Mouse (Mus musculus) limb, embryonic 14.5 days (tissue): ENCODE results near the gene Dnajb6. TPM values are rescaled to one million over a fixed set of nuclear protein-coding genes. Genes with fewer than 3 reads are reported as not detected.

ENCODE experiments used
- ATAC-seq: fragments of 200-750 bp; cut with Nextera tagmentation; 2 replicates; pipeline ENCODE4 v1.8.0; 2017; ENCODE audit warnings: low read depth, moderate number of reproducible peaks, moderate TSS enrichment; ENCODE audit not compliant: low FRiP score
- DNase-seq: peaks from one replicate; pipeline ENCODE4 v3.0.0-alpha.2; 2015; ENCODE audit warnings: low spot score
- H3K27ac ChIP-seq: fragments of 300-500 bp; sonication (generic); replicated peaks from 2 replicates; pipeline ENCODE4 v1.5.1; 2014; ENCODE audit warnings: low read depth, mild to moderate bottlenecking, low read length, moderate library complexity, mixed read lengths
- H3K27me3 ChIP-seq: fragments of 300-500 bp; sonication (generic); 2 replicates; pipeline ENCODE4 v1.6.1; 2014; ENCODE audit warnings: low read length, mixed read lengths; ENCODE audit not compliant: control insufficient read depth, insufficient read depth
- H3K36me3 ChIP-seq: fragments of 300-500 bp; sonication (generic); 2 replicates; pipeline ENCODE4 v1.6.1; 2014; ENCODE audit warnings: mild to moderate bottlenecking, low read length, moderate library complexity, mixed read lengths; ENCODE audit not compliant: control insufficient read depth, insufficient read depth
- H3K4me1 ChIP-seq: fragments of 300-500 bp; sonication (generic); 2 replicates; pipeline ENCODE4 v1.6.1; 2014; ENCODE audit warnings: antibody characterized with exemption, low read length, mixed read lengths; ENCODE audit not compliant: control insufficient read depth, insufficient read depth
- H3K4me2 ChIP-seq: fragments of 300-500 bp; sonication (generic); replicated peaks from 2 replicates; pipeline ENCODE4 v1.6.1; 2014; ENCODE audit warnings: low read depth, mild to moderate bottlenecking, low read length, moderate library complexity; ENCODE audit not compliant: severe bottlenecking
- H3K4me3 ChIP-seq: fragments of 300-500 bp; sonication (generic); replicated peaks from 2 replicates; pipeline ENCODE4 v1.5.1; 2014; ENCODE audit warnings: low read length
- H3K9ac ChIP-seq: fragments of 300-500 bp; sonication (generic); 2 replicates; pipeline ENCODE4 v1.6.1; 2014; ENCODE audit warnings: mild to moderate bottlenecking, low read depth, low read length, moderate library complexity; ENCODE audit not compliant: severe bottlenecking
- H3K9me3 ChIP-seq: fragments of 300-500 bp; sonication (generic); 2 replicates; pipeline ENCODE4 v1.6.1; 2016; ENCODE audit warnings: low read length; ENCODE audit not compliant: control insufficient read depth
- POLR2A ChIP-seq: fragments of 200-500 bp; IDR thresholded peaks from 2 replicates; pipeline ENCODE4 v1.8.0; 2012; ENCODE audit warnings: inconsistent platforms, mild to moderate bottlenecking, moderate library complexity, borderline replicate concordance; ENCODE audit not compliant: insufficient read depth, insufficient read length; ENCODE audit errors: extremely low read depth
- WGBS: fragments of 180-500 bp; shearing (Covaris S2); extraction: QIAGEN DNeasy Blood & Tissue Kit; methylation state at CpG from one replicate; pipeline ENCODE4 v1.1.7; 2014; 5-methylcytosine and 5-hydroxymethylcytosine counted together
- polyA plus RNA-seq, 2 experiments: library from polyadenylated mRNA; depleted of rRNA in 1 of 2; stranded (reverse) in 1 of 2; unstranded in 1 of 2; fragments of >200 nt; fragmentation: Nextera tagmentation in 1 of 2; extraction: Ambion mirVana in 1 of 2; gene quantifications; 2 replicates each; pipeline versions ENCODE4 v1.2.1 to v1.2.3; 2012 to 2014

Dnajb6 gene
- polyA plus RNA-seq, 2 experiments, result 96.9 to 123 TPM

- H3K4me2 ChIP-seq, result no peak overlapping the region
- H3K4me3 ChIP-seq, result no peak overlapping the region
- no peak for TF ChIP-seq POLR2A
- DNase-seq, result peak; percentile 14
- no peaks in the 10 kb centered on the region for H3K27me3 ChIP-seq
- H3K36me3 ChIP-seq, result no peaks in the 10 kb centered on the region
- H3K9ac ChIP-seq, result no peak overlapping the region
- H3K27ac ChIP-seq, result no peak overlapping the region
- 56% methylated on average over 3 of the region's 3 CpGs for WGBS
- H3K9me3 ChIP-seq, result no peaks in the 10 kb centered on the region
- H3K4me1 ChIP-seq, result no peaks in the 10 kb centered on the region
- no peak for ATAC-seq
Observed at GRCm38 (mm10) chr5:29842444-29843166, 107.1 kb downstream of the Dnajb6 start.

GRCm38 (mm10) chr5:29845038-29845437 is 109.5 kb downstream of the Dnajb6 start:
- H3K9ac ChIP-seq, result no peak overlapping the region
- H3K9me3 ChIP-seq, result no peaks in the 10 kb centered on the region
- no peaks in the 10 kb centered on the region for H3K4me1 ChIP-seq
- 67% methylated on average over 3 of the region's 3 CpGs for WGBS
- no peak overlapping the region for H3K27ac ChIP-seq
- H3K36me3 ChIP-seq, result no peaks in the 10 kb centered on the region
- ATAC-seq, result no peak
- no peak overlapping the region for H3K4me2 ChIP-seq
- H3K4me3 ChIP-seq, result no peak overlapping the region
- DNase-seq, result no peak
- H3K27me3 ChIP-seq, result no peaks in the 10 kb centered on the region
- TF ChIP-seq POLR2A, result no peak

GRCm38 (mm10) chr5:29847494-29847893 is 112.0 kb downstream of the Dnajb6 start:
- Histone ChIP-seq H3K27ac (no peak overlapping the region), H3K36me3 (no peaks in the 10 kb centered on the region), H3K4me3 (no peak overlapping the region), H3K9me3 (no peaks in the 10 kb centered on the region), H3K27me3 (no peaks in the 10 kb centered on the region), H3K4me1 (no peaks in the 10 kb centered on the region), H3K4me2 (no peak overlapping the region), H3K9ac (no peak overlapping the region)
- ATAC-seq (no peak), DNase-seq (no peak)
- no peak for TF ChIP-seq POLR2A
- WGBS, result 85% methylated on average over 5 of the region's 5 CpGs

GRCm38 (mm10) chr5:29848091-29848490 is 112.6 kb downstream of the Dnajb6 start:
- no peak for ATAC-seq
- TF ChIP-seq POLR2A, result no peak
- H3K27ac ChIP-seq, result no peak overlapping the region
- H3K9ac ChIP-seq, result no peak overlapping the region
- H3K4me3 ChIP-seq, result no peak overlapping the region
- no peaks in the 10 kb centered on the region for H3K36me3 ChIP-seq
- no peaks in the 10 kb centered on the region for H3K4me1 ChIP-seq
- H3K4me2 ChIP-seq, result no peak overlapping the region
- no peaks in the 10 kb centered on the region for H3K27me3 ChIP-seq
- 76% methylated on average over 2 of the region's 2 CpGs for WGBS
- H3K9me3 ChIP-seq, result no peaks in the 10 kb centered on the region
- DNase-seq, result no peak

- no peak overlapping the region for H3K4me3 ChIP-seq
- no peak for TF ChIP-seq POLR2A
- DNase-seq (no peak), ATAC-seq (no peak)
- no peak overlapping the region for H3K9ac ChIP-seq
- H3K4me2 ChIP-seq, result no peak overlapping the region
- H3K9me3 ChIP-seq, result no peaks in the 10 kb centered on the region
- H3K36me3 ChIP-seq, result no peaks in the 10 kb centered on the region
- no peak overlapping the region for H3K27ac ChIP-seq
- H3K27me3 ChIP-seq, result no peaks in the 10 kb centered on the region
- H3K4me1 ChIP-seq, result no peaks in the 10 kb centered on the region
- WGBS, result 70% methylated on average over 8 of the region's 8 CpGs
Observed at GRCm38 (mm10) chr5:29852376-29852775, 116.9 kb downstream of the Dnajb6 start.

- ATAC-seq (no peak), DNase-seq (no peak)
- Histone ChIP-seq H3K36me3 (no peaks in the 10 kb centered on the region), H3K4me2 (no peak overlapping the region), H3K27ac (no peak overlapping the region), H3K4me1 (no peaks in the 10 kb centered on the region), H3K9me3 (no peaks in the 10 kb centered on the region), H3K9ac (no peak overlapping the region), H3K27me3 (no peaks in the 10 kb centered on the region), H3K4me3 (no peak overlapping the region)
- 85% methylated on average over 1 of the region's 1 CpGs for WGBS
- no peak for TF ChIP-seq POLR2A
Observed at GRCm38 (mm10) chr5:29853035-29853434, 117.5 kb downstream of the Dnajb6 start.
